Mouse (Mus musculus): ENCODE measurements around the gene Btbd35f22. TPM values are rescaled to one million over a fixed set of nuclear protein-coding genes. Genes with fewer than 3 reads are reported as not detected.
"Not testable (repeated sequence)": the region's sequence is repeated elsewhere in the genome, so short reads cannot be mapped to it uniquely, and the experiment has no call there.

The Btbd35f22 gene
- not detected for total RNA-seq (2021)
- long read RNA-seq, experiment 1 = 0 reads
- long read RNA-seq, experiment 2 = 0 reads

GRCm38 (mm10) chrX:32047529-32047928 lies at the start of gene Btbd35f22:
Gene Btbd35f22, plus strand, starts transcription at chrX:32047829.
- intact Hi-C loops (cut with DNase I); H3K4me3 ChIP-seq; H3K27ac ChIP-seq; DNase-seq (ENCODE audit: extremely low spot score in 1 of 2, low spot score in 2 of 2): not testable (repeated sequence)

Other genes with a start within 250 kb of the Btbd35f22 start
- not detected for gene Gm21637, start 85.8 kb upstream of the Btbd35f22 start, total RNA-seq (2021)
- gene Btbd35f2, start 230.6 kb downstream of the Btbd35f22 start, total RNA-seq (2021) = not detected

All from left cerebral cortex, adult 2 months (tissue).